Comparison of ENCODE assay signal across 27 mouse cellular contexts in the genomic region with DNA sequence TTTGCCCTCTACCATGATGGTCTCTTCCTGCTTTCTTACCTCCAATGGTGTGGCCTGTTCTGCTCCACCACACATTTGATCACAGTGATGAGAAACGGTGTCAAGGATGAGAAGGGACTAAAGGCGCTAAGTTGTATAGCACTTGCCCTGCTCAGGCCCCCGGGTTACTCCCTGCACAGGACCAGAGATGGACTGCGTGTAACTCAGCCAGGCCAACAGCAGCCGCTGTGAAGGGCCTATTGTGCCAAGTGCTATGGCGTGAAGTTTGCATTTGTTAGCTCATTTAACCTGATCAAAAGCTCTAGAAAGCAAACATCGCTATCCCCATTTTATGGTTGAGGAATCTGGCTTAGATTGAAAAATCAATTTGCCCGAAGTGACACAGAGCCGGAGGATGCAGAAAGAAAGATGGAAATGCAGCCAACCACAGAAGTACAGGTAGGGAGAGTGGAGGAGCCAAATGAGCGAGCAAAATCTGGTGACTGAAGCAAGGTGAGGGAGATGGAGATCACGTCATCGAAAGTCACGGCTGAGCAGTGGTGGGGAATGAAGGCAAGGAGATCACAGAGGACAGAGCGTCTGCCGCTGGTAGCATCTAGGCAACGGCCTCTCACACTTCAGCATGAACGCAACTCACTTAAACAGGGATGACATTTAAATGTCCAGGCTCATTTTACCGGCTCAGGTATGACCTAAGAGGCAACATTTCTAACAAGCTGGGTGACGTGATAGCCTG.
DNase-seq lines count a peak whose midpoint lies in the region; ATAC-seq lines count a peak whose summit lies in the region.
"Had no signal": no experiment of that assay in that cellular context is flagged by ENCODE, and none has a peak within 500 bp of the region (broad histone marks: within the 10 kb centered on the region; RNA-seq: fewer than 3 reads in every experiment).

No protein-coding gene starts in this region.

- H3K27ac ChIP-seq in kidney, embryonic 15.5 days: no peak overlapping the region
- H3K27ac ChIP-seq in neural tube, embryonic 11.5 days (ENCODE audit: low read depth, low read length): no peak overlapping the region
- H3K27ac ChIP-seq in neural tube, embryonic 15.5 days (replicated peaks): no peak overlapping the region
- H3K27ac ChIP-seq: forebrain, embryonic 13.5 days; heart, embryonic 10.5 days; heart, embryonic 15.5 days; limb, embryonic 12.5 days; liver, embryonic 15.5 days had no signal

- H3K36me3 ChIP-seq in kidney, embryonic 15.5 days: no peaks in the 10 kb centered on the region
- H3K36me3 ChIP-seq in neural tube, embryonic 11.5 days (ENCODE audit: control insufficient read depth, insufficient read depth, low read length): no peaks in the 10 kb centered on the region
- no peaks in the 10 kb centered on the region for H3K36me3 ChIP-seq in neural tube, embryonic 15.5 days
- H3K36me3 ChIP-seq: heart, embryonic 10.5 days; heart, embryonic 15.5 days; limb, embryonic 12.5 days; liver, embryonic 15.5 days had no signal

- no peak overlapping the region for H3K4me3 ChIP-seq in kidney, embryonic 15.5 days (replicated peaks)
- H3K4me3 ChIP-seq in neural tube, embryonic 11.5 days (ENCODE audit: low read depth, low read length): no peak overlapping the region
- no peak overlapping the region for H3K4me3 ChIP-seq in neural tube, embryonic 15.5 days (replicated peaks)
- H3K4me3 ChIP-seq: forebrain, embryonic 13.5 days; heart, embryonic 10.5 days; heart, embryonic 15.5 days; limb, embryonic 12.5 days; liver, embryonic 15.5 days had no signal

- WGBS in kidney, embryonic 15.5 days: 50% methylated on average over 19 of the region's 19 CpGs
- 74% methylated on average over 19 of the region's 19 CpGs for WGBS in neural tube, embryonic 11.5 days
- 51% methylated on average over 19 of the region's 19 CpGs for WGBS in neural tube, embryonic 15.5 days

- 0 out of 2 replicates have a peak overlapping the region, but pooled peaks have one; percentile 2 for H3K4me2 ChIP-seq in kidney, embryonic 15.5 days
- H3K4me2 ChIP-seq in neural tube, embryonic 11.5 days (ENCODE audit: low read depth): no peak overlapping the region
- no peak overlapping the region for H3K4me2 ChIP-seq in neural tube, embryonic 15.5 days
- H3K4me2 ChIP-seq: forebrain, embryonic 13.5 days; heart, embryonic 15.5 days; limb, embryonic 12.5 days; liver, embryonic 15.5 days; lung, embryonic 14.5 days; midbrain, embryonic 11.5 days had no signal

- DNase-seq in heart, adult 11 months: peak; percentile 75
- no peak for DNase-seq in heart, postnatal 4 days
- DNase-seq in kidney, postnatal 25 days: no peak
- DNase-seq in neural tube, embryonic 11.5 days (ENCODE audit: low spot score): peak; percentile 17
- DNase-seq in layer of hippocampus, adult 9-10 months (ENCODE audit: low spot score): no peak
- DNase-seq: adrenal gland, adult 2 months; adrenal gland, postnatal 36 days; cerebellum, adult 2 months; cerebellum, postnatal 36 days; gastrocnemius, postnatal 14 days; kidney, adult 11 months; lung, embryonic 14.5 days; lung, postnatal 14 days; spleen, adult 18-20 months; thymus, postnatal 14 days had no signal

- no peak overlapping the region for H3K9ac ChIP-seq in kidney, embryonic 15.5 days
- H3K9ac ChIP-seq in neural tube, embryonic 11.5 days (ENCODE audit: low read length): no peak overlapping the region
- H3K9ac ChIP-seq in neural tube, embryonic 15.5 days (replicated peaks): no peak overlapping the region
- H3K9ac ChIP-seq: forebrain, embryonic 13.5 days; heart, embryonic 15.5 days; limb, embryonic 12.5 days; liver, embryonic 15.5 days; lung, embryonic 14.5 days had no signal

- no peaks in the 10 kb centered on the region for H3K9me3 ChIP-seq in kidney, embryonic 15.5 days (replicated peaks)
- no peaks in the 10 kb centered on the region for H3K9me3 ChIP-seq in neural tube, embryonic 11.5 days (ENCODE audit: control insufficient read depth, low read length)
- no peaks in the 10 kb centered on the region for H3K9me3 ChIP-seq in neural tube, embryonic 15.5 days (replicated peaks)
- H3K9me3 ChIP-seq: heart, embryonic 10.5 days; heart, embryonic 15.5 days; limb, embryonic 12.5 days; liver, embryonic 15.5 days had no signal

- peak; percentile 90 for ATAC-seq in kidney, embryonic 15.5 days (replicated peaks; ENCODE audit: low FRiP score)
- peak; percentile 53; the same call in 1 of the 2 replicates for ATAC-seq in neural tube, embryonic 11.5 days (ENCODE audit: insufficient read depth, low FRiP score, low TSS enrichment)
- no peak for ATAC-seq in neural tube, embryonic 15.5 days (ENCODE audit: low FRiP score)
- ATAC-seq: activated CD4-positive, CD25-positive, alpha-beta regulatory T cell, adult 4 months; forebrain, embryonic 13.5 days; inflammation-experienced regulatory T-cells, adult 6 months; midbrain, embryonic 16.5 days had no signal

- no peaks in the 10 kb centered on the region for H3K27me3 ChIP-seq in kidney, embryonic 15.5 days
- H3K27me3 ChIP-seq in neural tube, embryonic 11.5 days (ENCODE audit: control insufficient read depth, insufficient read depth, low read length): no peaks in the 10 kb centered on the region
- H3K27me3 ChIP-seq in neural tube, embryonic 15.5 days (replicated peaks): no peaks in the 10 kb centered on the region
- H3K27me3 ChIP-seq: CH12.LX; forebrain, embryonic 13.5 days; heart, embryonic 15.5 days; limb, embryonic 12.5 days; liver, embryonic 15.5 days had no signal

- H3K4me1 ChIP-seq in kidney, embryonic 15.5 days: 0 out of 2 replicates have a peak, but pooled peaks cover 8% of the 10 kb centered on the region
- no peaks in the 10 kb centered on the region for H3K4me1 ChIP-seq in neural tube, embryonic 11.5 days (ENCODE audit: control insufficient read depth, insufficient read depth, low read length)
- H3K4me1 ChIP-seq in neural tube, embryonic 15.5 days: no peaks in the 10 kb centered on the region
- H3K4me1 ChIP-seq: forebrain, embryonic 13.5 days; heart, embryonic 10.5 days; heart, embryonic 15.5 days; limb, embryonic 12.5 days; liver, embryonic 15.5 days had no signal

Comparison
In these comparisons a context has a peak if more than half of its experiments do, and no peak if none do; other contexts are left out.
1. DNase-seq: peak in heart, adult 11 months (single experiment) and neural tube, embryonic 11.5 days (single experiment); none in heart, postnatal 4 days (single experiment), kidney, postnatal 25 days (0 of 2) and layer of hippocampus, adult 9-10 months (single experiment).